Mouse (Mus musculus): ENCODE data around the gene Hoxc8.

- no peak for TF ChIP-seq CTCF (IDR thresholded peaks at IDR 0.05; ENCODE audit: control insufficient read depth, insufficient read depth, insufficient read length)
- TF ChIP-seq MYOG (IDR thresholded peaks at IDR 0.05; ENCODE audit: control insufficient read depth, extremely low read depth, insufficient read length): no peak
- no peak for TF ChIP-seq CEBPB (IDR thresholded peaks at IDR 0.05; ENCODE audit: low read depth)
- TF ChIP-seq FOSL1 (IDR thresholded peaks at IDR 0.05; ENCODE audit: insufficient read depth, low read length, poor library complexity, severe bottlenecking): no peak
These were observed 50.2 kb downstream of the Hoxc8 start for GRCm38 (mm10) chr15:103040601-103041000.
